ENCODE assay signal across 8 mouse cellular contexts in genomic region chr11:50223783-50224662, GRCm38 (mm10). TPM values are rescaled to one million over a fixed set of nuclear protein-coding genes. Genes with fewer than 3 reads are reported as not detected.
DNase-seq lines count a peak whose midpoint lies in the region; ATAC-seq and TF ChIP-seq lines count a peak whose summit lies in the region.

No protein-coding gene starts in this region.

- peak overlapping the region; percentile 67 to 88 (median 74) for H3K4me3 ChIP-seq in CH12.LX (replicated peaks in 1 of 3; ENCODE audit: low read depth in 2 of 3, low read length in 2 of 3, poor library complexity in 1 of 3)
- H3K4me3 ChIP-seq in embryonic fibroblast, embryonic 13.5 days (ENCODE audit: insufficient read depth, low read length), result peak overlapping the region; percentile 92
- peak overlapping the region; percentile 94 for H3K4me3 ChIP-seq in limb, embryonic 13.5 days
- H3K4me3 ChIP-seq in neural tube, embryonic 13.5 days, result peak overlapping the region; percentile 90

- WGBS in limb, embryonic 13.5 days, result 6% methylated on average over 17 of the region's 17 CpGs
- 4% methylated on average over 17 of the region's 17 CpGs for WGBS in neural tube, embryonic 13.5 days

- peak; percentile 88 for DNase-seq in heart, adult 11 months
- DNase-seq in heart, postnatal 25 days (ENCODE audit: low spot score), result no peak
- DNase-seq in CH12.LX (ENCODE audit: extremely low read depth), result peak; percentile 54
- DNase-seq in left cerebral cortex, postnatal 4 days, result no peak
- DNase-seq in ovary, postnatal 14 days (ENCODE audit: low spot score), result no peak

- TF ChIP-seq RAD21 in CH12.LX (IDR thresholded peaks at IDR 0.05; ENCODE audit: low read depth, low read length), result no peak

- no peak for ATAC-seq in limb, embryonic 13.5 days (ENCODE audit: low FRiP score, low read depth)
- peak; percentile 20 for ATAC-seq in neural tube, embryonic 13.5 days (ENCODE audit: low read depth)

- intact Hi-C loops in heart, postnatal 25 days (cut with DNase I), result loop anchor here (2.0 kb wide), 1 partner anchor 49 kb away; the partner anchor contains the start of gene Mrnip
- intact Hi-C loops in left cerebral cortex, postnatal 4 days (cut with DNase I), result no loop called here

- H3K36me3 ChIP-seq in CH12.LX (replicated peaks in 1 of 2; ENCODE audit: control insufficient read depth in 1 of 2, insufficient read depth in 1 of 2, low read length in 1 of 2), result peaks cover 0 to 23% of the 10 kb centered on the region in 2 experiments
- H3K36me3 ChIP-seq in limb, embryonic 13.5 days, result no peaks in the 10 kb centered on the region
- no peaks in the 10 kb centered on the region; the same call in 1 of the 2 replicates for H3K36me3 ChIP-seq in neural tube, embryonic 13.5 days

- no peaks in the 10 kb centered on the region; the same call in 1 of the 2 replicates for H3K79me2 ChIP-seq in CH12.LX (replicated peaks; ENCODE audit: control insufficient read depth, extremely low read depth, insufficient read depth, poor library complexity, severe bottlenecking)

- TF ChIP-seq POLR2A in CH12.LX (IDR thresholded peaks at IDR 0.05; ENCODE audit: low read depth, low read length), result no peak
- 0 out of 2 replicates have a peak, but pooled peaks have one; percentile 50 for TF ChIP-seq POLR2A in embryonic fibroblast, embryonic 13.5 days (IDR thresholded peaks at IDR 0.05; ENCODE audit: low read depth, low read length)

- H3K4me1 ChIP-seq in CH12.LX (ENCODE audit: control insufficient read depth in 1 of 2, insufficient read depth in 2 of 2), result peaks cover 27 to 66% of the 10 kb centered on the region in 2 experiments
- peaks cover 5% of the 10 kb centered on the region; the same call in 1 of the 2 replicates for H3K4me1 ChIP-seq in embryonic fibroblast, embryonic 13.5 days (ENCODE audit: control insufficient read depth, insufficient read depth, low read length)
- peaks cover 41% of the 10 kb centered on the region for H3K4me1 ChIP-seq in limb, embryonic 13.5 days
- H3K4me1 ChIP-seq in neural tube, embryonic 13.5 days (replicated peaks), result peaks cover 55% of the 10 kb centered on the region

- in situ Hi-C loops in CH12.LX (cut with MboI; ENCODE audit: low pct_ligation_motif_present, low pct_unique_long_range_greater_than_20kb, low sequenced_read_pairs), result loop anchor here (10.0 kb wide), 2 partner anchors 141 to 239 kb away; no protein-coding TSS in a partner anchor

- no peaks in the 10 kb centered on the region for H3K9me3 ChIP-seq in CH12.LX (replicated peaks; ENCODE audit: low read length)
- no peaks in the 10 kb centered on the region for H3K9me3 ChIP-seq in limb, embryonic 13.5 days
- H3K9me3 ChIP-seq in neural tube, embryonic 13.5 days, result no peaks in the 10 kb centered on the region

- peak overlapping the region; percentile 94 for H3K4me2 ChIP-seq in CH12.LX (ENCODE audit: insufficient read depth, low read depth, poor library complexity, severe bottlenecking)
- peak overlapping the region; percentile 91 for H3K4me2 ChIP-seq in limb, embryonic 13.5 days (replicated peaks)
- peak overlapping the region; percentile 98 for H3K4me2 ChIP-seq in neural tube, embryonic 13.5 days

- dilution Hi-C loops in CH12.LX (cut with MboI; ENCODE audit: extremely low pct_ligation_motif_present, extremely low pct_unique_long_range_greater_than_20kb, low sequenced_read_pairs), result no loop called here

- H3K9ac ChIP-seq in CH12.LX (ENCODE audit: insufficient read depth, low read depth), result peak overlapping the region; percentile 85
- H3K9ac ChIP-seq in limb, embryonic 13.5 days, result peak overlapping the region; percentile 96
- peak overlapping the region; percentile 99 for H3K9ac ChIP-seq in neural tube, embryonic 13.5 days

- peak overlapping the region; percentile 59 for H3K27ac ChIP-seq in CH12.LX (ENCODE audit: insufficient read depth, low read depth)
- H3K27ac ChIP-seq in embryonic fibroblast, embryonic 13.5 days (ENCODE audit: insufficient read depth, low read length), result peak overlapping the region; percentile 56; the same call in 1 of the 2 replicates
- H3K27ac ChIP-seq in limb, embryonic 13.5 days, result peak overlapping the region; percentile 76
- H3K27ac ChIP-seq in neural tube, embryonic 13.5 days (replicated peaks), result peak overlapping the region; percentile 95

- no peak for TF ChIP-seq CTCF in CH12.LX (conservative IDR thresholded peaks at IDR 0.05 in 1 of 2, IDR thresholded peaks at IDR 0.05 in 1 of 2; ENCODE audit: low read depth in 2 of 2, low read length in 2 of 2)
- no peak for TF ChIP-seq CTCF in embryonic fibroblast, embryonic 13.5 days (IDR thresholded peaks at IDR 0.05; ENCODE audit: borderline replicate concordance, insufficient read depth, low read length)

- no peak for TF ChIP-seq EP300 in CH12.LX (IDR thresholded peaks at IDR 0.05; ENCODE audit: low read length)

- no peaks in the 10 kb centered on the region for H3K27me3 ChIP-seq in CH12.LX (replicated peaks)
- H3K27me3 ChIP-seq in limb, embryonic 13.5 days, result no peaks in the 10 kb centered on the region
- H3K27me3 ChIP-seq in neural tube, embryonic 13.5 days, result no peaks in the 10 kb centered on the region

TF ChIP-seq in CH12.LX, 34 proteins besides CTCF, POLR2A, EP300 and RAD21:
- peak; percentile 42; the same call in 1 of the 2 replicates for TF ChIP-seq MYC (IDR thresholded peaks at IDR 0.05; ENCODE audit: low read depth, low read length)
- no peak for TF ChIP-seq MAFK (IDR thresholded peaks at IDR 0.05; ENCODE audit: insufficient replicate concordance, low read length)
- TF ChIP-seq USF2 (conservative IDR thresholded peaks at IDR 0.05; ENCODE audit: low read depth, low read length), result no peak
- 0 out of 2 replicates have a peak, but pooled peaks have one; percentile 1 for TF ChIP-seq HCFC1 (IDR thresholded peaks at IDR 0.05; ENCODE audit: low read depth, low read length)
- no peak for TF ChIP-seq ZNF384 (IDR thresholded peaks at IDR 0.05; ENCODE audit: low read depth, low read length)
- 0 out of 2 replicates have a peak, but pooled peaks have one; percentile 54 for TF ChIP-seq KAT2A (IDR thresholded peaks at IDR 0.05; ENCODE audit: insufficient replicate concordance, low read length)
- no peak for TF ChIP-seq UBTF (IDR thresholded peaks at IDR 0.05; ENCODE audit: low read depth, low read length)
- TF ChIP-seq NELFE (IDR thresholded peaks at IDR 0.05; ENCODE audit: low read depth, low read length), result peak; percentile 11; the same call in 1 of the 2 replicates
- peak; percentile 31; the same call in 1 of the 2 replicates for TF ChIP-seq CHD1 (IDR thresholded peaks at IDR 0.05; ENCODE audit: low read depth, low read length)
- peak; percentile 55 for TF ChIP-seq NRF1 (IDR thresholded peaks at IDR 0.05; ENCODE audit: low read depth, low read length)
- TF ChIP-seq BHLHE40 (IDR thresholded peaks at IDR 0.05; ENCODE audit: low read depth, low read length), result peak; percentile 56; the same call in 1 of the 2 replicates
- TF ChIP-seq MAX (IDR thresholded peaks at IDR 0.05; ENCODE audit: low read length), result peak; percentile 80
- peak; percentile 12; the same call in 1 of the 2 replicates for TF ChIP-seq ELF1 (IDR thresholded peaks at IDR 0.05; ENCODE audit: low read depth, low read length)
- peak; percentile 66 for TF ChIP-seq CHD2 (IDR thresholded peaks at IDR 0.05; ENCODE audit: low read length)
- TF ChIP-seq JUND (conservative IDR thresholded peaks at IDR 0.05; ENCODE audit: low read depth, low read length), result 0 out of 2 replicates have a peak, but pooled peaks have one; percentile 11
- TF ChIP-seq MXI1 (IDR thresholded peaks at IDR 0.05; ENCODE audit: low read depth, low read length), result peak; percentile 41; the same call in 1 of the 2 replicates

RNA-seq across cellular contexts. Expression of gene Mgat4b, which starts 13.3 kb away (rescaled TPM):
- 10 to 100 TPM; 85.3 to 86.5 TPM for total RNA-seq in heart, postnatal 25 days (2021)
- total RNA-seq in CH12.LX (2012; rRNA removed) (12.8 and 16.2 TPM in 2 replicates), CH12.LX (2014; rRNA removed) (4.2 and 4.6 TPM in 2 replicates)
- 27.2 and 27.4 TPM in 2 replicates for polyA plus RNA-seq in CH12.LX (2012; ENCODE audit: insufficient read length, low read depth)
- polyA plus RNA-seq in embryonic fibroblast, embryonic 13.5 days (2011; ENCODE audit: insufficient read length, low read depth, missing spikeins), result 35.1 and 41.8 TPM in 2 replicates
- polyA plus RNA-seq in limb, embryonic 13.5 days (2015; fragmentation: Nextera tagmentation; extraction: Ambion mirVana), result 17.1 and 20.5 TPM in 2 replicates
- 52.8 and 56.6 TPM in 2 replicates for polyA plus RNA-seq in neural tube, embryonic 13.5 days (2015; fragmentation: Nextera tagmentation; extraction: Ambion mirVana)
- total RNA-seq in left cerebral cortex, postnatal 4 days (2021), result 100 to 1,000 TPM; 179 to 189 TPM

RNA-seq across cellular contexts. Expression of gene Sqstm1, which starts 13.4 kb away (rescaled TPM):
- total RNA-seq in heart, postnatal 25 days (2021), result 100 to 1,000 TPM; 265 to 324 TPM
- total RNA-seq in CH12.LX (2012; rRNA removed), result 311 and 456 TPM in 2 replicates
- total RNA-seq in CH12.LX (2014; rRNA removed), result 198 and 202 TPM in 2 replicates
- polyA plus RNA-seq in CH12.LX (2012; ENCODE audit: insufficient read length, low read depth), result 579 and 599 TPM in 2 replicates
- polyA plus RNA-seq in embryonic fibroblast, embryonic 13.5 days (2011; ENCODE audit: insufficient read length, low read depth, missing spikeins), result 332 and 376 TPM in 2 replicates
- 214 TPM in 2 replicates for polyA plus RNA-seq in limb, embryonic 13.5 days (2015; fragmentation: Nextera tagmentation; extraction: Ambion mirVana)
- polyA plus RNA-seq in neural tube, embryonic 13.5 days (2015; fragmentation: Nextera tagmentation; extraction: Ambion mirVana), result 337 and 343 TPM in 2 replicates
- total RNA-seq in left cerebral cortex, postnatal 4 days (2021), result 100 to 1,000 TPM; 262 to 293 TPM

RNA-seq across cellular contexts. Expression of gene Ltc4s, which starts 14.4 kb away (rescaled TPM):
- total RNA-seq in heart, postnatal 25 days (2021), result 1 to 10 TPM; 4.8 to 7.8 TPM
- total RNA-seq in CH12.LX (2012; rRNA removed) (1.1 and 1.4 TPM in 2 replicates), CH12.LX (2014; rRNA removed) (0.47 TPM in 1 of 2 replicates, not detected in the other)
- 2.0 and 3.1 TPM in 2 replicates for polyA plus RNA-seq in CH12.LX (2012; ENCODE audit: insufficient read length, low read depth)
- 0.83 TPM in 1 of 2 replicates, not detected in the other for polyA plus RNA-seq in embryonic fibroblast, embryonic 13.5 days (2011; ENCODE audit: insufficient read length, low read depth, missing spikeins)
- 0.79 and 1.3 TPM in 2 replicates for polyA plus RNA-seq in limb, embryonic 13.5 days (2015; fragmentation: Nextera tagmentation; extraction: Ambion mirVana)
- polyA plus RNA-seq in neural tube, embryonic 13.5 days (2015; fragmentation: Nextera tagmentation; extraction: Ambion mirVana), result 1.8 and 2.6 TPM in 2 replicates
- total RNA-seq in left cerebral cortex, postnatal 4 days (2021), result 1 to 10 TPM; 3.1 to 4.1 TPM

RNA-seq across cellular contexts. Expression of gene Mrnip, which starts 49.8 kb away (rescaled TPM):
- 1 to 10 TPM; 2.3 to 2.7 TPM for total RNA-seq in heart, postnatal 25 days (2021)
- total RNA-seq in CH12.LX (2012; rRNA removed) (30.4 and 36.7 TPM in 2 replicates), CH12.LX (2014; rRNA removed) (26.7 and 29.7 TPM in 2 replicates)
- polyA plus RNA-seq in CH12.LX (2012; ENCODE audit: insufficient read length, low read depth), result 22.5 and 22.8 TPM in 2 replicates
- polyA plus RNA-seq in embryonic fibroblast, embryonic 13.5 days (2011; ENCODE audit: insufficient read length, low read depth, missing spikeins), result 2.9 and 3.7 TPM in 2 replicates
- polyA plus RNA-seq in limb, embryonic 13.5 days (2015; fragmentation: Nextera tagmentation; extraction: Ambion mirVana), result 18.0 and 18.7 TPM in 2 replicates
- polyA plus RNA-seq in neural tube, embryonic 13.5 days (2015; fragmentation: Nextera tagmentation; extraction: Ambion mirVana), result 23.1 and 31.9 TPM in 2 replicates
- 10 to 100 TPM; 19.1 to 20.3 TPM for total RNA-seq in left cerebral cortex, postnatal 4 days (2021)

Comparison
In these comparisons a context has a peak if more than half of its experiments do, and no peak if none do; other contexts are left out.
1. DNase-seq: peak in heart, adult 11 months (single experiment) and CH12.LX (single experiment); none in heart, postnatal 25 days (single experiment), left cerebral cortex, postnatal 4 days (single experiment) and ovary, postnatal 14 days (single experiment).
2. Peak in every context shown above with its lines, with median percentiles within 50 percentile points of each other: H3K27ac ChIP-seq, H3K4me2 ChIP-seq, H3K4me3 ChIP-seq and H3K9ac ChIP-seq.